Mouse (Mus musculus): ENCODE results near the gene Olfr1202. TPM values are rescaled to one million over a fixed set of nuclear protein-coding genes. Genes with fewer than 3 reads are reported as not detected.

Olfr1202 gene
- polyA plus RNA-seq (2016; fragmentation: Nextera tagmentation; extraction: Ambion mirVana), result not detected in 2 replicates

DNA sequence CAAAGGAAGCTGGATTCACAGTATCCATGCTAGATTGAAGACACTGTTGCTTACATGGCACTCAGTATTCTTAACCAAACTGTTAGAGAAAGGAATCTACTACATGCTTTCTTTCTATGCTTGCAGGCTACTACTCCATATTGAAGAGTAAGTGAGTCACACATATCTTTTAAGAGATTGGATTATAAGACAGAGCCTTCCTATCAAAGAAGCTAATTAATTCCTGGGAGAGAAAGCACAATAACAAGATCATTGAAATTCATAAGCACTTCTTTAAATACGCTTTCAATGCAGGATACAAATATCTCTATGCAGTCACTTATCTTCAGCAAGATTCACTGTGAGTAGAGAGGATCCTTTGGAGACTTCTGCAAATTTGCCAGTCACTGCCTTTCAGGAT lies at the start of gene Olfr1202:
Gene Olfr1202, plus strand, starts transcription at position 301 of the 400 bp plus-strand sequence.
- no peak within 1 kb of the TSS for H3K9ac ChIP-seq
- WGBS (ENCODE audit: insufficient replicate concordance), result 67% methylated on average over 1 of the region's 1 CpGs
- ATAC-seq, result no peak
- no peaks in the 10 kb centered on the region for H3K4me1 ChIP-seq
- no peak within 1 kb of the TSS for H3K4me3 ChIP-seq
- H3K27ac ChIP-seq, result no peak within 1 kb of the TSS
- H3K9me3 ChIP-seq (replicated peaks), result no peaks in the 10 kb centered on the region
- H3K4me2 ChIP-seq, result no peak within 1 kb of the TSS
- no peaks in the 10 kb centered on the region for H3K27me3 ChIP-seq (replicated peaks)
- H3K36me3 ChIP-seq, result no peaks in the 10 kb centered on the region

- no peak for ATAC-seq
- no peaks in the 10 kb centered on the region for H3K4me1 ChIP-seq
- no peaks in the 10 kb centered on the region for H3K27me3 ChIP-seq (replicated peaks)
- no peak within 1 kb of the TSS for H3K9ac ChIP-seq
- H3K27ac ChIP-seq, result no peak within 1 kb of the TSS
- H3K36me3 ChIP-seq, result no peaks in the 10 kb centered on the region
- WGBS (ENCODE audit: insufficient replicate concordance), result 51% methylated on average over 2 of the region's 2 CpGs
- no peak within 1 kb of the TSS for H3K4me3 ChIP-seq
- H3K4me2 ChIP-seq, result no peak within 1 kb of the TSS
- no peaks in the 10 kb centered on the region for H3K9me3 ChIP-seq (replicated peaks)
These were observed 43.9 kb upstream of the Olfr1202 start, which contains the start of gene Olfr1200 for GRCm38 (mm10) chr2:88770388-88770787. Gene Olfr1200 (minus strand): TSS chr2:88770488.

DNA sequence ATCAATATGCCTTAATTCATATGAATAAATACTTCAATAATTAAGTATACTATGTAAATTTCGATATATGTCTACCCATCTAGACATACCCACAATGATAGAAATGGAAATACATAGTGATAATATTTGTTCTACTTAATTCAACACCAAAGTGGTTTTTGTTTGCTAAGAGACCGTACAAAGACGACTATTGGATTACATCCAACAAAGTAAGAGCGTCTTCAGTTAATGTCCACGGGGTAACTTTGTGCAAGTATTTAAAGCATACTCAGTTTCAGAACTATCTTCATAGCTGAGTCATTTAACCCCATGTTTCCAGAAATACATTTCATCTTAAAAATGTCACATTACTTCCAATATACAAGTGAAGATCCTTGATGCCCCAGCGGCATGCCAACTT lies 21.6 kb upstream of the Olfr1202 start, which contains the start of gene Olfr1201:
Gene Olfr1201, plus strand, starts transcription at position 301 of the 400 bp plus-strand sequence.
- WGBS (ENCODE audit: insufficient replicate concordance), result 72% methylated on average over 6 of the region's 6 CpGs
- no peaks in the 10 kb centered on the region for H3K4me1 ChIP-seq
- no peaks in the 10 kb centered on the region for H3K27me3 ChIP-seq (replicated peaks)
- no peak within 1 kb of the TSS for H3K27ac ChIP-seq
- H3K4me2 ChIP-seq, result no peak within 1 kb of the TSS
- H3K9ac ChIP-seq, result no peak within 1 kb of the TSS
- H3K36me3 ChIP-seq, result no peaks in the 10 kb centered on the region
- no peaks in the 10 kb centered on the region for H3K9me3 ChIP-seq (replicated peaks)
- ATAC-seq, result no peak
- H3K4me3 ChIP-seq, result no peak within 1 kb of the TSS

DNA sequence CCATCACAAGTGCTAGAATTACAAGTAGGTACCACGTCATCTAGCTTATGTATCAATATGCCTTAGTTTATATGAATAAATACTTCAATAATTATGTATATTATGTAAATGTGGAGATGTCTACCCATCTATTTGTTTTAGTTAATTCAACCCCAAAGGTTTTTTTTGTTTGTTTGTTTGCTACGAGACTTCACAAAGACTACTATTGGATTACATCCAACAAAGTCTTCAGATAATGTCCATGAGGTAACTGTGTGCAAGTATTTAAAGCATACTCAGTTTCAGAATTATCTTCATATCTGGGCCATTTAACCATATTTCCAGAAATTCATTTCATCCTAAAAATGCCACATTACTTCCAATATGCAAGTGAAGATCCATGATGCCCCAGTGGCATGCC lies 15.1 kb downstream of the Olfr1202 start, which contains the start of gene Olfr1205:
Gene Olfr1205, plus strand, starts transcription at position 301 of the 400 bp plus-strand sequence.
- 78% methylated on average over 2 of the region's 2 CpGs for WGBS (ENCODE audit: insufficient replicate concordance)

GRCm38 (mm10) chr2:88838477-88838876 lies 24.2 kb downstream of the Olfr1202 start:
- no peak overlapping the region for H3K4me2 ChIP-seq
- H3K27ac ChIP-seq, result no peak overlapping the region
- H3K9ac ChIP-seq, result no peak overlapping the region
- 72% methylated on average over 2 of the region's 2 CpGs for WGBS (ENCODE audit: insufficient replicate concordance)
- no peak overlapping the region for H3K4me3 ChIP-seq
- H3K36me3 ChIP-seq, result no peaks in the 10 kb centered on the region
- no peaks in the 10 kb centered on the region for H3K9me3 ChIP-seq (replicated peaks)
- no peaks in the 10 kb centered on the region for H3K27me3 ChIP-seq (replicated peaks)
- no peaks in the 10 kb centered on the region for H3K4me1 ChIP-seq
- no peak for ATAC-seq

More for the DNA sequence above, 15.1 kb downstream of the Olfr1202 start, which contains the start of gene Olfr1205:
- Histone ChIP-seq H3K4me1 (no peaks in the 10 kb centered on the region), H3K36me3 (no peaks in the 10 kb centered on the region), H3K27ac (no peak within 1 kb of the TSS), H3K4me2 (no peak within 1 kb of the TSS), H3K9ac (no peak within 1 kb of the TSS), H3K9me3 (replicated peaks) (no peaks in the 10 kb centered on the region), H3K4me3 (no peak within 1 kb of the TSS), H3K27me3 (replicated peaks) (no peaks in the 10 kb centered on the region)
- ATAC-seq, result no peak

GRCm38 (mm10) chr2:88848992-88849391 lies 34.7 kb downstream of the Olfr1202 start, which contains the start of gene Olfr1204:
Gene Olfr1204 (plus strand): TSS chr2:88849292.
- Histone ChIP-seq H3K27me3 (replicated peaks) (no peaks in the 10 kb centered on the region), H3K4me2 (no peak within 1 kb of the TSS), H3K27ac (no peak within 1 kb of the TSS), H3K9me3 (replicated peaks) (no peaks in the 10 kb centered on the region), H3K4me3 (no peak within 1 kb of the TSS), H3K9ac (no peak within 1 kb of the TSS), H3K36me3 (no peaks in the 10 kb centered on the region), H3K4me1 (no peaks in the 10 kb centered on the region)
- ATAC-seq, result no peak
- WGBS (ENCODE audit: insufficient replicate concordance), result 66% methylated on average over 1 of the region's 1 CpGs

DNA sequence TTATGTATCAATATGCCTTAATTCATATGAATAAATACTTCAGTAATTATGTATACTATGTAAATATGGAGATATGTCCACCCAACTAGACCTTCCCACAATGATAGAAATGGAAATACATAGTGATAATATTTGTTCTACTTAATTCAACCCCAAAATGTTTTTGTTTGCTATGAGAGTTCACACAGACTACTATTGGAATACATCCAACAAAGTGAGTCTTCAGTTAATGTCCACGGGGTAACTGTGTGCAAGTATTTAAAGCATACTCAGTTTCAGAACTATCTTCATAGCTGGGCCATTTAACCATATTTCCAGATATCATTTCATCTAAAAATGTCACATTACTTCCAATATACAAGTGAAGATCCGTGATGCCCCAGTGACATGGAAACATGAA lies 48.6 kb downstream of the Olfr1202 start, which contains the start of gene Olfr1206:
Gene Olfr1206, plus strand, starts transcription at position 301 of the 400 bp plus-strand sequence.
- 62% methylated on average over 2 of the region's 2 CpGs for WGBS (ENCODE audit: insufficient replicate concordance)
- no peaks in the 10 kb centered on the region for H3K4me1 ChIP-seq
- H3K27me3 ChIP-seq (replicated peaks), result no peaks in the 10 kb centered on the region
- H3K9me3 ChIP-seq (replicated peaks), result no peaks in the 10 kb centered on the region
- H3K27ac ChIP-seq, result no peak within 1 kb of the TSS
- ATAC-seq, result no peak
- no peaks in the 10 kb centered on the region for H3K36me3 ChIP-seq
- H3K4me2 ChIP-seq, result no peak within 1 kb of the TSS
- no peak within 1 kb of the TSS for H3K4me3 ChIP-seq
- no peak within 1 kb of the TSS for H3K9ac ChIP-seq

Other genes starting within 250 kb of the Olfr1202 start
- gene Olfr1189, start 228.0 kb upstream of the Olfr1202 start, polyA plus RNA-seq (2016; fragmentation: Nextera tagmentation; extraction: Ambion mirVana), result not detected in 2 replicates
- gene Olfr1191-ps1, start 174.0 kb upstream of the Olfr1202 start, polyA plus RNA-seq (2016; fragmentation: Nextera tagmentation; extraction: Ambion mirVana), result not detected in 2 replicates
- gene Olfr1192-ps1, start 166.0 kb upstream of the Olfr1202 start, polyA plus RNA-seq (2016; fragmentation: Nextera tagmentation; extraction: Ambion mirVana), result not detected in 2 replicates
- not detected in 2 replicates for gene Olfr1193, start 138.9 kb upstream of the Olfr1202 start, polyA plus RNA-seq (2016; fragmentation: Nextera tagmentation; extraction: Ambion mirVana)
- gene Olfr1195, start 125.3 kb upstream of the Olfr1202 start, polyA plus RNA-seq (2016; fragmentation: Nextera tagmentation; extraction: Ambion mirVana), result not detected in 2 replicates
- gene Olfr1196, start 109.9 kb upstream of the Olfr1202 start, polyA plus RNA-seq (2016; fragmentation: Nextera tagmentation; extraction: Ambion mirVana), result not detected in 2 replicates
- not detected in 2 replicates for gene Olfr1197, start 82.1 kb upstream of the Olfr1202 start, polyA plus RNA-seq (2016; fragmentation: Nextera tagmentation; extraction: Ambion mirVana)
- not detected in 2 replicates for gene Olfr1198, start 63.1 kb upstream of the Olfr1202 start, polyA plus RNA-seq (2016; fragmentation: Nextera tagmentation; extraction: Ambion mirVana)
- not detected in 2 replicates for gene Olfr1199, start 54.0 kb upstream of the Olfr1202 start, polyA plus RNA-seq (2016; fragmentation: Nextera tagmentation; extraction: Ambion mirVana)
- not detected in 2 replicates for gene Olfr1200, start 44.0 kb upstream of the Olfr1202 start, polyA plus RNA-seq (2016; fragmentation: Nextera tagmentation; extraction: Ambion mirVana)
- gene Olfr1201, start 21.5 kb upstream of the Olfr1202 start, polyA plus RNA-seq (2016; fragmentation: Nextera tagmentation; extraction: Ambion mirVana), result not detected in 2 replicates
- not detected in 2 replicates for gene Olfr1205, start 15.2 kb downstream of the Olfr1202 start, polyA plus RNA-seq (2016; fragmentation: Nextera tagmentation; extraction: Ambion mirVana)
- not detected in 2 replicates for gene Olfr1204, start 34.8 kb downstream of the Olfr1202 start, polyA plus RNA-seq (2016; fragmentation: Nextera tagmentation; extraction: Ambion mirVana)
- not detected in 2 replicates for gene Olfr1206, start 48.7 kb downstream of the Olfr1202 start, polyA plus RNA-seq (2016; fragmentation: Nextera tagmentation; extraction: Ambion mirVana)
- gene Olfr1208, start 87.8 kb downstream of the Olfr1202 start, polyA plus RNA-seq (2016; fragmentation: Nextera tagmentation; extraction: Ambion mirVana), result not detected in 2 replicates
- not detected in 2 replicates for gene Olfr1209, start 100.7 kb downstream of the Olfr1202 start, polyA plus RNA-seq (2016; fragmentation: Nextera tagmentation; extraction: Ambion mirVana)
- gene Olfr1211, start 123.6 kb downstream of the Olfr1202 start, polyA plus RNA-seq (2016; fragmentation: Nextera tagmentation; extraction: Ambion mirVana), result not detected in 2 replicates
- not detected in 2 replicates for gene Olfr1212, start 139.5 kb downstream of the Olfr1202 start, polyA plus RNA-seq (2016; fragmentation: Nextera tagmentation; extraction: Ambion mirVana)
- gene Gm13762, start 165.8 kb downstream of the Olfr1202 start, polyA plus RNA-seq (2016; fragmentation: Nextera tagmentation; extraction: Ambion mirVana), result not detected in 2 replicates
- not detected in 2 replicates for gene Olfr1214, start 178.2 kb downstream of the Olfr1202 start, polyA plus RNA-seq (2016; fragmentation: Nextera tagmentation; extraction: Ambion mirVana)
- gene Olfr1215, start 192.5 kb downstream of the Olfr1202 start, polyA plus RNA-seq (2016; fragmentation: Nextera tagmentation; extraction: Ambion mirVana), result not detected in 2 replicates
- not detected in 2 replicates for gene Olfr1216, start 203.8 kb downstream of the Olfr1202 start, polyA plus RNA-seq (2016; fragmentation: Nextera tagmentation; extraction: Ambion mirVana)
- gene Olfr1217, start 217.6 kb downstream of the Olfr1202 start, polyA plus RNA-seq (2016; fragmentation: Nextera tagmentation; extraction: Ambion mirVana), result not detected in 2 replicates
- gene Olfr1218, start 246.7 kb downstream of the Olfr1202 start, polyA plus RNA-seq (2016; fragmentation: Nextera tagmentation; extraction: Ambion mirVana), result not detected in 2 replicates

Data from liver, embryonic 12.5 days (tissue).